Mouse (Mus musculus) erythroblast, embryonic 14.5 days (primary cell): ENCODE results near the gene Mgat5b.

Experiments used
- GATA1 ChIP-seq: IDR thresholded peaks from 2 replicates; pipeline ENCODE4 v1.6.1; 2012; ENCODE audit warnings: low read length, inconsistent platforms, mixed read lengths
- TAL1 ChIP-seq: IDR thresholded peaks from 3 replicates; pipeline ENCODE4 v1.6.1; 2012; ENCODE audit warnings: low read length, inconsistent platforms, mixed read lengths

- TF ChIP-seq GATA1, result no peak
- TF ChIP-seq TAL1, result no peak
Observed at GRCm38 (mm10) chr11:117021026-117021425, 102.4 kb downstream of the Mgat5b start.
